21 mouse cellular contexts compared by ENCODE assay signal in genomic region chr5:12529771-12530170, GRCm38 (mm10).
DNase-seq lines count a peak whose midpoint lies in the region; ATAC-seq lines count a peak whose summit lies in the region.
"Had no signal": no experiment of that assay in that cellular context is flagged by ENCODE, and none has a peak within 500 bp of the region (broad histone marks: within the 10 kb centered on the region; RNA-seq: fewer than 3 reads in every experiment).

No protein-coding gene starts in this region.

- WGBS in forebrain, embryonic 12.5 days, result 9% methylated on average over 1 of the region's 1 CpGs
- 26% methylated on average over 1 of the region's 1 CpGs for WGBS in forebrain, embryonic 10.5 days
- 29% methylated on average over 1 of the region's 1 CpGs for WGBS in midbrain, embryonic 11.5 days
- 23% methylated on average over 1 of the region's 1 CpGs for WGBS in midbrain, embryonic 10.5 days

- no peak overlapping the region for H3K4me2 ChIP-seq in forebrain, embryonic 12.5 days
- H3K4me2 ChIP-seq in midbrain, embryonic 11.5 days, result no peak overlapping the region
- H3K4me2 ChIP-seq: embryonic facial prominence, embryonic 15.5 days; liver, embryonic 12.5 days; lung, embryonic 15.5 days; stomach, embryonic 15.5 days had no signal

- H3K9ac ChIP-seq in forebrain, embryonic 12.5 days, result no peak overlapping the region
- no peak overlapping the region for H3K9ac ChIP-seq in midbrain, embryonic 11.5 days (ENCODE audit: low read length)
- H3K9ac ChIP-seq: embryonic facial prominence, embryonic 15.5 days; liver, embryonic 12.5 days; lung, embryonic 15.5 days; stomach, embryonic 15.5 days had no signal

- no peak overlapping the region for H3K4me3 ChIP-seq in forebrain, embryonic 12.5 days (replicated peaks)
- no peak overlapping the region for H3K4me3 ChIP-seq in forebrain, embryonic 10.5 days
- no peak overlapping the region for H3K4me3 ChIP-seq in midbrain, embryonic 11.5 days (ENCODE audit: low read depth, low read length)
- H3K4me3 ChIP-seq in midbrain, embryonic 10.5 days, result no peak overlapping the region
- H3K4me3 ChIP-seq: embryonic facial prominence, embryonic 15.5 days; left cerebral cortex, adult 2 months; liver, embryonic 12.5 days; lung, embryonic 15.5 days; stomach, embryonic 15.5 days had no signal

- no peak for DNase-seq in forebrain, embryonic 10.5 days (ENCODE audit: extremely low spot score, low spot score)
- no peak for DNase-seq in midbrain, embryonic 11.5 days (ENCODE audit: low spot score, missing footprints)
- DNase-seq in midbrain, embryonic 10.5 days (ENCODE audit: low spot score), result no peak
- peak; percentile 19 for DNase-seq in embryo, embryonic 11 days
- peak; percentile 51 for DNase-seq in mesoderm, embryonic 11.5 days (ENCODE audit: low read depth, low spot score)
- DNase-seq in spleen, postnatal 10 days (ENCODE audit: low spot score in 2 of 2), result no peak
- DNase-seq: adrenal gland, postnatal 10 days; cerebellum, adult 18-20 months; gastrocnemius, postnatal 10 days; kidney, adult 8-10 months; spleen, adult 18-20 months; thymus, adult 2 months had no signal

- H3K9me3 ChIP-seq in forebrain, embryonic 12.5 days, result no peaks in the 10 kb centered on the region
- H3K9me3 ChIP-seq in forebrain, embryonic 10.5 days, result no peaks in the 10 kb centered on the region
- H3K9me3 ChIP-seq in midbrain, embryonic 11.5 days (ENCODE audit: control insufficient read depth, low read length), result no peaks in the 10 kb centered on the region
- H3K9me3 ChIP-seq in midbrain, embryonic 10.5 days (replicated peaks), result no peaks in the 10 kb centered on the region
- H3K9me3 ChIP-seq: embryonic facial prominence, embryonic 15.5 days; liver, embryonic 12.5 days; lung, embryonic 15.5 days; stomach, embryonic 15.5 days had no signal

- H3K36me3 ChIP-seq in forebrain, embryonic 12.5 days (replicated peaks), result no peaks in the 10 kb centered on the region
- H3K36me3 ChIP-seq in forebrain, embryonic 10.5 days (replicated peaks), result no peaks in the 10 kb centered on the region
- H3K36me3 ChIP-seq in midbrain, embryonic 11.5 days (ENCODE audit: control insufficient read depth, insufficient read depth, low read length), result no peaks in the 10 kb centered on the region
- H3K36me3 ChIP-seq in midbrain, embryonic 10.5 days, result no peaks in the 10 kb centered on the region
- H3K36me3 ChIP-seq: embryonic facial prominence, embryonic 15.5 days; liver, embryonic 12.5 days; lung, embryonic 15.5 days; stomach, embryonic 15.5 days had no signal

- no peaks in the 10 kb centered on the region for H3K27me3 ChIP-seq in forebrain, embryonic 12.5 days
- H3K27me3 ChIP-seq in forebrain, embryonic 10.5 days (ENCODE audit: poor library complexity, severe bottlenecking), result no peaks in the 10 kb centered on the region
- no peaks in the 10 kb centered on the region for H3K27me3 ChIP-seq in midbrain, embryonic 11.5 days (ENCODE audit: control insufficient read depth, insufficient read depth, low read length)
- H3K27me3 ChIP-seq in midbrain, embryonic 10.5 days (ENCODE audit: low read depth, poor library complexity, severe bottlenecking), result peaks cover 19% of the 10 kb centered on the region
- H3K27me3 ChIP-seq: CH12.LX; embryonic facial prominence, embryonic 15.5 days; liver, embryonic 12.5 days; lung, embryonic 15.5 days; stomach, embryonic 15.5 days had no signal

- ATAC-seq in forebrain, embryonic 12.5 days (ENCODE audit: low FRiP score), result peak; percentile 54; the same call in 1 of the 2 replicates
- ATAC-seq in midbrain, embryonic 11.5 days (ENCODE audit: low FRiP score), result peak; percentile 53
- no peak for ATAC-seq in megakaryocyte-erythroid progenitor cell, adult 5-6 weeks (replicated peaks; ENCODE audit: low FRiP score, low TSS enrichment, poor library complexity, severe bottlenecking)
- ATAC-seq: liver, embryonic 12.5 days had no signal

- H3K27ac ChIP-seq in forebrain, embryonic 12.5 days, result no peak overlapping the region
- H3K27ac ChIP-seq in forebrain, embryonic 10.5 days, result no peak overlapping the region
- H3K27ac ChIP-seq in midbrain, embryonic 11.5 days (ENCODE audit: low read depth, low read length), result no peak overlapping the region
- no peak overlapping the region for H3K27ac ChIP-seq in midbrain, embryonic 10.5 days (replicated peaks)
- H3K27ac ChIP-seq: embryonic facial prominence, embryonic 15.5 days; left cerebral cortex, adult 2 months; liver, embryonic 12.5 days; lung, embryonic 15.5 days; macrophage; stomach, embryonic 15.5 days had no signal

- peaks cover 12% of the 10 kb centered on the region for H3K4me1 ChIP-seq in forebrain, embryonic 12.5 days
- peaks cover 38% of the 10 kb centered on the region for H3K4me1 ChIP-seq in forebrain, embryonic 10.5 days
- H3K4me1 ChIP-seq in midbrain, embryonic 11.5 days (ENCODE audit: control insufficient read depth, insufficient read depth, low read length), result peaks cover 4% of the 10 kb centered on the region; the same call in 1 of the 2 replicates
- peaks cover 24% of the 10 kb centered on the region for H3K4me1 ChIP-seq in midbrain, embryonic 10.5 days
- H3K4me1 ChIP-seq: embryonic facial prominence, embryonic 15.5 days; liver, embryonic 12.5 days; lung, embryonic 15.5 days; stomach, embryonic 15.5 days had no signal

Comparison
In these comparisons a context has a peak if more than half of its experiments do, and no peak if none do; other contexts are left out.
1. DNase-seq: peak in embryo, embryonic 11 days (single experiment) and mesoderm, embryonic 11.5 days (single experiment); none in forebrain, embryonic 10.5 days (single experiment), midbrain, embryonic 11.5 days (single experiment), midbrain, embryonic 10.5 days (single experiment) and spleen, postnatal 10 days (0 of 2).